18 mouse cellular contexts compared by ENCODE assay signal in genomic region chr3:87115271-87115670, GRCm38 (mm10). TPM values are rescaled to one million over a fixed set of nuclear protein-coding genes. Genes with fewer than 3 reads are reported as not detected.
DNase-seq lines count a peak whose midpoint lies in the region; ATAC-seq and TF ChIP-seq lines count a peak whose summit lies in the region.
"Had no signal": no experiment of that assay in that cellular context is flagged by ENCODE, and none has a peak within 500 bp of the region (broad histone marks: within the 10 kb centered on the region; RNA-seq: fewer than 3 reads in every experiment).

No protein-coding gene starts in this region.

- 0 out of 2 replicates have a peak overlapping the region, but pooled peaks have one; percentile 50 for H3K27ac ChIP-seq in hindbrain, embryonic 10.5 days
- no peak overlapping the region for H3K27ac ChIP-seq in hindbrain, postnatal 0 days
- H3K27ac ChIP-seq in spleen, adult 2 months (ENCODE audit: insufficient read depth, low read length), result peak overlapping the region; percentile 51
- peak overlapping the region; percentile 79 for H3K27ac ChIP-seq in stomach, postnatal 0 days (replicated peaks)
- H3K27ac ChIP-seq: forebrain, embryonic 13.5 days; midbrain, embryonic 10.5 days; neural tube, embryonic 15.5 days had no signal

- H3K36me3 ChIP-seq in hindbrain, embryonic 10.5 days, result peaks cover 49% of the 10 kb centered on the region
- no peaks in the 10 kb centered on the region for H3K36me3 ChIP-seq in hindbrain, postnatal 0 days (ENCODE audit: insufficient read depth, low read length)
- H3K36me3 ChIP-seq in spleen, adult 2 months (ENCODE audit: control insufficient read depth, insufficient read depth, low read length), result no peaks in the 10 kb centered on the region
- no peaks in the 10 kb centered on the region; the same call in 1 of the 2 replicates for H3K36me3 ChIP-seq in stomach, postnatal 0 days (ENCODE audit: control insufficient read depth, insufficient read depth, low read length)
- H3K36me3 ChIP-seq: neural tube, embryonic 15.5 days had no signal

- TF ChIP-seq POLR2A in spleen, adult 2 months (IDR thresholded peaks at IDR 0.05; ENCODE audit: low read depth, low read length), result no peak

- no peak overlapping the region for H3K9ac ChIP-seq in hindbrain, postnatal 0 days (replicated peaks; ENCODE audit: low read length)
- H3K9ac ChIP-seq in stomach, postnatal 0 days (ENCODE audit: low read length), result no peak overlapping the region
- H3K9ac ChIP-seq: forebrain, embryonic 13.5 days; neural tube, embryonic 15.5 days had no signal

- no peak overlapping the region for H3K4me2 ChIP-seq in hindbrain, postnatal 0 days (ENCODE audit: low read depth, low read length)
- H3K4me2 ChIP-seq in stomach, postnatal 0 days (replicated peaks; ENCODE audit: low read depth), result no peak overlapping the region
- H3K4me2 ChIP-seq: forebrain, embryonic 13.5 days; liver, embryonic 11.5 days; neural tube, embryonic 15.5 days had no signal

- TF ChIP-seq EP300 in stomach, postnatal 0 days (optimal IDR thresholded peaks at IDR 0.05), result no peak

- no peak overlapping the region for H3K4me3 ChIP-seq in hindbrain, embryonic 10.5 days
- no peak overlapping the region for H3K4me3 ChIP-seq in hindbrain, postnatal 0 days (ENCODE audit: low read length)
- no peak overlapping the region for H3K4me3 ChIP-seq in spleen, adult 2 months (ENCODE audit: extremely low read depth, insufficient read depth, insufficient read length)
- no peak overlapping the region for H3K4me3 ChIP-seq in stomach, postnatal 0 days (ENCODE audit: low read depth, low read length)
- H3K4me3 ChIP-seq: forebrain, embryonic 13.5 days; limb, embryonic 10.5 days; midbrain, embryonic 10.5 days; myocyte; neural tube, embryonic 15.5 days had no signal

- no peak for ATAC-seq in hindbrain, postnatal 0 days
- no peak for ATAC-seq in stomach, postnatal 0 days (ENCODE audit: low FRiP score, low TSS enrichment)
- ATAC-seq: forebrain, embryonic 13.5 days; hindbrain, embryonic 16.5 days had no signal

- peaks cover 36% of the 10 kb centered on the region for H3K4me1 ChIP-seq in hindbrain, embryonic 10.5 days (replicated peaks)
- peaks cover 5% of the 10 kb centered on the region; the same call in 1 of the 2 replicates for H3K4me1 ChIP-seq in hindbrain, postnatal 0 days (ENCODE audit: insufficient read depth, low read length)
- H3K4me1 ChIP-seq in spleen, adult 2 months (ENCODE audit: control insufficient read depth, insufficient read depth, insufficient read length), result no peaks in the 10 kb centered on the region
- H3K4me1 ChIP-seq in stomach, postnatal 0 days (replicated peaks; ENCODE audit: control insufficient read depth, insufficient read depth), result peaks cover 13% of the 10 kb centered on the region; the same call in 1 of the 2 replicates
- H3K4me1 ChIP-seq: forebrain, embryonic 13.5 days had no signal

- peak; percentile 90 for DNase-seq in heart, adult 11 months
- no peak for DNase-seq in heart, adult 18-20 months
- no peak for DNase-seq in hindbrain, embryonic 10.5 days (ENCODE audit: low spot score)
- no peak for DNase-seq in hindbrain, postnatal 0 days (ENCODE audit: low spot score)
- no peak for DNase-seq in spleen, adult 2 months (ENCODE audit: low read depth in 1 of 2, low spot score in 2 of 2)
- DNase-seq in spleen, postnatal 36 days (ENCODE audit: low spot score in 2 of 2), result no peak
- DNase-seq in stomach, postnatal 0 days (ENCODE audit: low spot score), result no peak
- DNase-seq in thymus, postnatal 14 days, result no peak
- DNase-seq: cerebellum, adult 11-12 months; cerebellum, postnatal 25 days had no signal

- no peak for TF ChIP-seq CTCF in hindbrain, postnatal 0 days (IDR thresholded peaks at IDR 0.05; ENCODE audit: low read depth)
- TF ChIP-seq CTCF in spleen, adult 2 months (IDR thresholded peaks at IDR 0.05; ENCODE audit: extremely low read depth, insufficient read depth, insufficient read length, insufficient replicate concordance), result no peak
- no peak for TF ChIP-seq CTCF in stomach, postnatal 0 days (IDR thresholded peaks at IDR 0.05; ENCODE audit: low read depth)

- no peaks in the 10 kb centered on the region for H3K27me3 ChIP-seq in hindbrain, embryonic 10.5 days (ENCODE audit: insufficient read depth, poor library complexity, severe bottlenecking)
- no peaks in the 10 kb centered on the region for H3K27me3 ChIP-seq in hindbrain, postnatal 0 days (ENCODE audit: insufficient read depth, low read length)
- no peaks in the 10 kb centered on the region for H3K27me3 ChIP-seq in spleen, adult 2 months (ENCODE audit: control insufficient read depth, insufficient read depth, low read length)
- H3K27me3 ChIP-seq in stomach, postnatal 0 days (ENCODE audit: control insufficient read depth, insufficient read depth, low read length), result no peaks in the 10 kb centered on the region
- H3K27me3 ChIP-seq: forebrain, embryonic 13.5 days; neural tube, embryonic 15.5 days had no signal

- WGBS in hindbrain, embryonic 10.5 days, result 77% methylated on average over 8 of the region's 8 CpGs
- 75% methylated on average over 8 of the region's 8 CpGs for WGBS in hindbrain, postnatal 0 days
- WGBS in spleen, adult 2 months, result 75% methylated on average over 8 of the region's 8 CpGs
- WGBS in stomach, postnatal 0 days, result 75% methylated on average over 8 of the region's 8 CpGs

- no peaks in the 10 kb centered on the region for H3K9me3 ChIP-seq in hindbrain, embryonic 10.5 days
- no peaks in the 10 kb centered on the region for H3K9me3 ChIP-seq in hindbrain, postnatal 0 days (ENCODE audit: low read length)
- no peaks in the 10 kb centered on the region for H3K9me3 ChIP-seq in stomach, postnatal 0 days (ENCODE audit: control insufficient read depth, low read length)
- H3K9me3 ChIP-seq: forebrain, embryonic 13.5 days; limb, embryonic 10.5 days; midbrain, embryonic 10.5 days; neural tube, embryonic 15.5 days had no signal

RNA-seq across cellular contexts. Expression of gene Kirrel, which starts 59.3 kb away (rescaled TPM):
- total RNA-seq in heart, adult 18-20 months (2021), result 1 to 10 TPM; 5.4 to 6.3 TPM
- 11.7 and 13.0 TPM in 2 replicates for polyA plus RNA-seq in hindbrain, embryonic 10.5 days (2016; fragmentation: Nextera tagmentation; extraction: Ambion mirVana)
- 7.2 and 11.3 TPM in 2 replicates for total RNA-seq in hindbrain, postnatal 0 days (2014; rRNA removed)
- polyA plus RNA-seq in hindbrain, postnatal 0 days (2015; fragmentation: Nextera tagmentation; extraction: Ambion mirVana), result 2.9 and 3.2 TPM in 2 replicates
- polyA plus RNA-seq in spleen, adult 2 months (2012; rRNA removed), result 6.0 and 6.5 TPM in 2 replicates
- polyA plus RNA-seq in stomach, postnatal 0 days (2015; fragmentation: Nextera tagmentation; extraction: Ambion mirVana), result 4.1 and 4.5 TPM in 2 replicates
- total RNA-seq: CH12.LX had no signal
